Mouse (Mus musculus): ENCODE data around the gene Sptbn4.

DNA sequence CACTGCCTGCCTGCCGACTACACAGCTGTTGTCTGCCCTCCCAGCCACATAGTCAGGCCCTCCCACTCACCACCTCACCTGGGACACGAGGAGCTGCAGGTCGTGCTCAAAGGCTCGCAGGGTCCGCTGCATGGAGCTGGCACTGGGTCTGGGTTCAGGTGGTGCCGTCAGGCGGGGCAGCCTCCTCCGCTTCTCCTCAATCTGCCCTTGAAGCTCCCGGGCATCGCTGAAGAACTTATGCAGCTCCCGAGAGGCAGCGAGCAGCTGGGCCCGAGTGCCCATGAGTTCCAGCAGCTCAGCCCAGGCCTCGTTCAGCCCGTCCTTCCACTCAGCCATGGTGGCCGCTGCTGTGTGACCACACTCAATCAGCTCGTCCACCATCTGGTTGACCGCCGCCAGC is 78.4 kb downstream of the Sptbn4 start:
- TF ChIP-seq CTCF (IDR thresholded peaks at IDR 0.05; ENCODE audit: extremely low read depth, insufficient read depth, insufficient read length, insufficient replicate concordance) (no peak), POLR2A (IDR thresholded peaks at IDR 0.05; ENCODE audit: low read depth, low read length) (no peak)

Measured in spleen, adult 2 months (tissue).